Mouse (Mus musculus): ENCODE measurements around the gene Rxfp4. TPM values are rescaled to one million over a fixed set of nuclear protein-coding genes. Genes with fewer than 3 reads are reported as not detected.

Rxfp4 gene
- 0.18 TPM in 1 of 2 replicates, not detected in the other for polyA plus RNA-seq (2014; fragmentation: Nextera tagmentation; extraction: Ambion mirVana)

- no peaks in the 10 kb centered on the region for H3K9me3 ChIP-seq (ENCODE audit: control insufficient read depth, low read length)
- DNase-seq (ENCODE audit: low spot score) (no peak), ATAC-seq (ENCODE audit: low read depth) (no peak)
- WGBS = 87% methylated on average over 17 of the region's 17 CpGs
- 0 out of 2 replicates have a peak, but pooled peaks cover 5% of the 10 kb centered on the region for H3K4me1 ChIP-seq (ENCODE audit: control insufficient read depth, insufficient read depth, low read length)
- H3K27me3 ChIP-seq (replicated peaks; ENCODE audit: control insufficient read depth, insufficient read depth, low read length) = no peaks in the 10 kb centered on the region
- no peak within 1 kb of the TSS for H3K4me3 ChIP-seq (ENCODE audit: low read depth, low read length)
- no peak within 1 kb of the TSS for H3K27ac ChIP-seq (replicated peaks; ENCODE audit: low read depth, low read length)
- H3K9ac ChIP-seq (ENCODE audit: low read depth, low read length) = no peak within 1 kb of the TSS
- H3K36me3 ChIP-seq (ENCODE audit: control insufficient read depth, insufficient read depth, low read length) = peaks cover 15% of the 10 kb centered on the region
- H3K4me2 ChIP-seq (ENCODE audit: low read depth, low read length) = no peak within 1 kb of the TSS
Measured at GRCm38 (mm10) chr3:88652846-88653515, at the start of gene Rxfp4. Gene Rxfp4, minus strand, starts transcription at chr3:88653142.

DNA sequence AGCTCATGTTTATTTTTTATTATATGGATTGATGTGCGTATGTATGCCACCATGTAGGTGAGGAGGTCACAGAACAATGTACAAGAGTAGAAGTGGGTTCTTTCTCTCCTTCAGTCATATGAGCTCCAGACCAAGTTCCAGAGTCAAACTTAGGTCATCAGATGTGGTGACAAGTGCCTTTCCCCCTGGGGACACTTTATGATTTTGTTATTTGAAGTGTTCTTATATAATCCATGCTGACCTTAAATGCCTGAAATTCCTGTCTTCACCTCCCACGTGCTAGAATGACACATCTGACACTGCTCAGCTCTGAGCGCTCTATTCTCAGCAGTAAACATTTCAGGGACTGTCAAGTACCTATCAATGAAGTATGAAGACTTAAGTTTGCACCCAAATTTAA lies 48.3 kb upstream of the Rxfp4 start:
- no peaks in the 10 kb centered on the region for H3K9me3 ChIP-seq (ENCODE audit: control insufficient read depth, low read length)
- no peaks in the 10 kb centered on the region for H3K27me3 ChIP-seq (replicated peaks; ENCODE audit: control insufficient read depth, insufficient read depth, low read length)
- no peaks in the 10 kb centered on the region for H3K4me1 ChIP-seq (ENCODE audit: control insufficient read depth, insufficient read depth, low read length)
- no peak overlapping the region for H3K4me3 ChIP-seq (ENCODE audit: low read depth, low read length)
- H3K4me2 ChIP-seq (ENCODE audit: low read depth, low read length) = no peak overlapping the region
- 66% methylated on average over 3 of the region's 3 CpGs for WGBS
- peaks cover 97% of the 10 kb centered on the region for H3K36me3 ChIP-seq (ENCODE audit: control insufficient read depth, insufficient read depth, low read length)
- no peak for ATAC-seq (ENCODE audit: low read depth)
- H3K27ac ChIP-seq (replicated peaks; ENCODE audit: low read depth, low read length) = no peak overlapping the region
- no peak overlapping the region for H3K9ac ChIP-seq (ENCODE audit: low read depth, low read length)
- no peak for DNase-seq (ENCODE audit: low spot score)

DNA sequence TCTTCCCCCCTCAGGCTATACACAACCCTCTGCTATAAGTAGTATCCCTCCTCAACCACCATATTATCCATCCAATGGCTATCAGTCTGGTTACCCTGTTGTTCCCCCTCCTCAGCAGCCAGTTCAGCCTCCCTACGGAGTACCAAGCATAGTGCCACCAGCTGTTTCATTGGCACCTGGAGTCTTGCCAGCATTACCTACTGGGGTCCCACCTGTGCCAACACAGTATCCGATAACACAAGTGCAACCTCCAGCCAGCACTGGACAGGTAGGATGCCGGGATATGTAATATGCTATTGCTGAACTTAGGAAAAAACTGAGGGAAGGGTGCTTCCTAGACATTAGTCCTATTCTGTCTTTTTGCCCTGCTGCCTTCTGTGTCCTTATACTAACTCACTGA lies 47.3 kb upstream of the Rxfp4 start:
- H3K4me2 ChIP-seq (ENCODE audit: low read depth, low read length) = no peak overlapping the region
- no peak overlapping the region for H3K4me3 ChIP-seq (ENCODE audit: low read depth, low read length)
- ATAC-seq (ENCODE audit: low read depth) = peak; percentile 44; the same call in 1 of the 2 replicates
- no peaks in the 10 kb centered on the region for H3K9me3 ChIP-seq (ENCODE audit: control insufficient read depth, low read length)
- 82% methylated on average over 3 of the region's 3 CpGs for WGBS
- no peaks in the 10 kb centered on the region for H3K27me3 ChIP-seq (replicated peaks; ENCODE audit: control insufficient read depth, insufficient read depth, low read length)
- no peak for DNase-seq (ENCODE audit: low spot score)
- no peaks in the 10 kb centered on the region for H3K4me1 ChIP-seq (ENCODE audit: control insufficient read depth, insufficient read depth, low read length)
- H3K27ac ChIP-seq (replicated peaks; ENCODE audit: low read depth, low read length) = no peak overlapping the region
- peaks cover 98% of the 10 kb centered on the region for H3K36me3 ChIP-seq (ENCODE audit: control insufficient read depth, insufficient read depth, low read length)
- H3K9ac ChIP-seq (ENCODE audit: low read depth, low read length) = no peak overlapping the region

- Histone ChIP-seq H3K36me3 (ENCODE audit: control insufficient read depth, insufficient read depth, low read length) (peaks cover 98% of the 10 kb centered on the region), H3K4me1 (ENCODE audit: control insufficient read depth, insufficient read depth, low read length) (no peaks in the 10 kb centered on the region), H3K9me3 (ENCODE audit: control insufficient read depth, low read length) (no peaks in the 10 kb centered on the region), H3K4me3 (ENCODE audit: low read depth, low read length) (no peak overlapping the region), H3K27ac (replicated peaks; ENCODE audit: low read depth, low read length) (no peak overlapping the region), H3K27me3 (replicated peaks; ENCODE audit: control insufficient read depth, insufficient read depth, low read length) (no peaks in the 10 kb centered on the region), H3K4me2 (ENCODE audit: low read depth, low read length) (no peak overlapping the region), H3K9ac (ENCODE audit: low read depth, low read length) (no peak overlapping the region)
- DNase-seq (ENCODE audit: low spot score) (no peak), ATAC-seq (ENCODE audit: low read depth) (no peak)
- 95% methylated on average over 6 of the region's 6 CpGs for WGBS
Measured at GRCm38 (mm10) chr3:88698834-88699233, 45.9 kb upstream of the Rxfp4 start.

GRCm38 (mm10) chr3:88698051-88698450 lies 45.1 kb upstream of the Rxfp4 start:
- no peaks in the 10 kb centered on the region for H3K27me3 ChIP-seq (replicated peaks; ENCODE audit: control insufficient read depth, insufficient read depth, low read length)
- ATAC-seq (ENCODE audit: low read depth) (no peak), DNase-seq (ENCODE audit: low spot score) (no peak)
- H3K4me2 ChIP-seq (ENCODE audit: low read depth, low read length) = no peak overlapping the region
- H3K4me3 ChIP-seq (ENCODE audit: low read depth, low read length) = no peak overlapping the region
- 96% methylated on average over 1 of the region's 1 CpGs for WGBS
- no peak overlapping the region for H3K27ac ChIP-seq (replicated peaks; ENCODE audit: low read depth, low read length)
- no peaks in the 10 kb centered on the region for H3K4me1 ChIP-seq (ENCODE audit: control insufficient read depth, insufficient read depth, low read length)
- H3K36me3 ChIP-seq (ENCODE audit: control insufficient read depth, insufficient read depth, low read length) = peaks cover 97% of the 10 kb centered on the region
- H3K9me3 ChIP-seq (ENCODE audit: control insufficient read depth, low read length) = no peaks in the 10 kb centered on the region
- no peak overlapping the region for H3K9ac ChIP-seq (ENCODE audit: low read depth, low read length)

GRCm38 (mm10) chr3:88695545-88695944 lies 42.6 kb upstream of the Rxfp4 start:
- no peak for DNase-seq (ENCODE audit: low spot score)
- no peak for ATAC-seq (ENCODE audit: low read depth)
- Histone ChIP-seq H3K4me1 (ENCODE audit: control insufficient read depth, insufficient read depth, low read length) (no peaks in the 10 kb centered on the region), H3K27me3 (replicated peaks; ENCODE audit: control insufficient read depth, insufficient read depth, low read length) (no peaks in the 10 kb centered on the region), H3K9ac (ENCODE audit: low read depth, low read length) (no peak overlapping the region), H3K4me2 (ENCODE audit: low read depth, low read length) (no peak overlapping the region), H3K36me3 (ENCODE audit: control insufficient read depth, insufficient read depth, low read length) (peaks cover 96% of the 10 kb centered on the region), H3K27ac (replicated peaks; ENCODE audit: low read depth, low read length) (no peak overlapping the region), H3K4me3 (ENCODE audit: low read depth, low read length) (no peak overlapping the region), H3K9me3 (ENCODE audit: control insufficient read depth, low read length) (no peaks in the 10 kb centered on the region)

DNA sequence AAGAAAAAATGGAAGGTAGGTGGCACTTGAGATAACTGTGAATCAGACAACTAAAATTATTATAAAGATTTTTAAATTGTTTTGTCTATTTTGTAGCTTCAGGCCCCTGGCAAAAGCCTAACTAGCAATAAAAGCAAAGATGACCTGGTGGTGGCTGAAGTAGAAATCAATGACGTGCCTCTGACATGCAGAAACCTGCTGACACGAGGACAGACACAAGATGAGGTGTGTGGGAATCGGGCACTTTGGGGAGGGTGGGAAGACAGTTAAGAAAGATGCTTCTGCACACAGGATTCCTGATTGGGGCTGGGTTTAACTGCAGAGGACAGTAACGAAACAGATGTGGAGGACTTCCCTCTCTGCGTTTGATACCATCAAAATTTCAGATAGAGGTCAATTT lies 36.1 kb upstream of the Rxfp4 start:
- Histone ChIP-seq H3K9me3 (ENCODE audit: control insufficient read depth, low read length) (no peaks in the 10 kb centered on the region), H3K4me3 (ENCODE audit: low read depth, low read length) (no peak overlapping the region), H3K9ac (ENCODE audit: low read depth, low read length) (no peak overlapping the region), H3K4me2 (ENCODE audit: low read depth, low read length) (no peak overlapping the region), H3K36me3 (ENCODE audit: control insufficient read depth, insufficient read depth, low read length) (peaks cover 64% of the 10 kb centered on the region), H3K27me3 (replicated peaks; ENCODE audit: control insufficient read depth, insufficient read depth, low read length) (no peaks in the 10 kb centered on the region), H3K4me1 (ENCODE audit: control insufficient read depth, insufficient read depth, low read length) (peaks cover 8% of the 10 kb centered on the region; the same call in 1 of the 2 replicates), H3K27ac (replicated peaks; ENCODE audit: low read depth, low read length) (no peak overlapping the region)
- DNase-seq (ENCODE audit: low spot score) (no peak), ATAC-seq (ENCODE audit: low read depth) (no peak)
- 90% methylated on average over 5 of the region's 5 CpGs for WGBS

DNA sequence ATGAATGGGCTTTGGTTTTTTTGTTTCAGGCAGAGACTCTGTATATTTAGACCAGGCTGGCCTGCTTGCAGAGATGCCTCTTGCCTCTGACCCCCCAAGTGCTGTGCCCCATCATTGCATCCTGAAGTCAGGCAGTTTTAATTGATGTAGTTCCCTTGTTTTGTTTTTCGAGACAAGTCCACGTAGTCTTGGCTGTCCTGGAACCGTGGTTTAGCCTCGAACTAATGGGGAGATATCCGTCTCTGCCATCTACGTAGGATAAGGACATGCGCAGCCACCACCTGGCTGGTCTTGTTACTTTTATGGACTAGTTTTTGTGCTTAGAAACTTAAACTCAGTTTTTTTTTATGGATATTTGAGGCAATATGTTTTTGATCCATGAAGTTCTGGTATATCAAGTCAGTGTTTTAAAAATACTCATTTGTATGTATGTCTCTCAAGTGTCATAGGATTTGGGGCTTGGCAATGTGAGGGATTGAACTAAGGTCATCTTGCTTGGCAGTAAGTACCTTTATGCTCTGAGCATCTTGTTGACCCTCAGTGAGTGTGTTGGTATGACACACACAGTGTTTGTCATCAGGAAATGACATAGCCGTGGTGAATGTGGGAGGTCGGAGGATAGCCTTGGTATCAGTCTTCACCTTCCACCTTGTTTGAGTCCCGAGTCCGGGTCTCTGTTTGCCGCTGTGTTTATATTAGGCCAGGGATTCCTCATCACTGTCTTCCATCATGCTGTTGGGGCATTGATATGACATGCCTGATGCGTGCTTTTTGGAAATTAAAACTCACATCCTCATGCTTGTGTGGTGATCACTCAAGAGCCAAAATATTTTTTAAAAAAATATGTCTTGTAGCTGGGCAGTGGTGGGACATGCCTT lies 34.0 kb upstream of the Rxfp4 start:
- no peak for ATAC-seq (ENCODE audit: low read depth)
- peak overlapping the region; percentile 89 for H3K4me3 ChIP-seq (ENCODE audit: low read depth, low read length)
- H3K4me1 ChIP-seq (ENCODE audit: control insufficient read depth, insufficient read depth, low read length) = peaks cover 8% of the 10 kb centered on the region; the same call in 1 of the 2 replicates
- peak overlapping the region; percentile 98 for H3K27ac ChIP-seq (replicated peaks; ENCODE audit: low read depth, low read length)
- no peak for DNase-seq (ENCODE audit: low spot score)
- no peaks in the 10 kb centered on the region for H3K27me3 ChIP-seq (replicated peaks; ENCODE audit: control insufficient read depth, insufficient read depth, low read length)
- no peaks in the 10 kb centered on the region for H3K9me3 ChIP-seq (ENCODE audit: control insufficient read depth, low read length)
- 44% methylated on average over 13 of the region's 13 CpGs for WGBS
- H3K4me2 ChIP-seq (ENCODE audit: low read depth, low read length) = peak overlapping the region; percentile 95
- H3K36me3 ChIP-seq (ENCODE audit: control insufficient read depth, insufficient read depth, low read length) = peaks cover 47% of the 10 kb centered on the region
- peak overlapping the region; percentile 96 for H3K9ac ChIP-seq (ENCODE audit: low read depth, low read length)

Measured in embryonic facial prominence, embryonic 14.5 days (tissue).